Mouse (Mus musculus) layer of hippocampus, adult 2 months (tissue): ENCODE data around the gene Pla2g4e. TPM values are rescaled to one million over a fixed set of nuclear protein-coding genes. Genes with fewer than 3 reads are reported as not detected.
A peak's percentile ranks its signal among the peaks of the same experiment; 100 is the strongest.
"Not testable (repeated sequence)": the region's sequence is repeated elsewhere in the genome, so short reads cannot be mapped to it uniquely, and the experiment has no call there.

ENCODE experiments used
- DNase-seq, 2 experiments: peaks; one replicate each; pipeline ENCODE4 v3.0.0; 2022; ENCODE audit warnings: low spot score in 2 of 2
- H3K27ac ChIP-seq: fragments of 200-600 bp; 2 replicates; pipeline ENCODE4 v1.8.1; 2022
- H3K4me3 ChIP-seq: fragments of 200-600 bp; 2 replicates; pipeline ENCODE4 v1.8.1; 2022; ENCODE audit warnings: mild to moderate bottlenecking
- CTCF ChIP-seq: fragments of 200-600 bp; conservative IDR thresholded peaks from 2 replicates; pipeline ENCODE4 v1.8.1; 2022; ENCODE audit warnings: antibody characterized with exemption, mild to moderate bottlenecking, moderate library complexity
- total RNA-seq, 2 experiments: library from RNA; stranded (reverse); gene quantifications; 2 replicates each; pipeline ENCODE4 v1.2.3; 2021

The Pla2g4e gene
- total RNA-seq, 2 experiments from 2014 or later: 11.9 to 12.1 TPM

- Histone ChIP-seq H3K27ac (no peak overlapping the region), H3K4me3 (no peak overlapping the region)
- no peak for TF ChIP-seq CTCF
- no peak for DNase-seq
Measured at GRCm38 (mm10) chr2:120264858-120265257, 19.7 kb upstream of the Pla2g4e start.

GRCm38 (mm10) chr2:120262876-120263275 is 17.7 kb upstream of the Pla2g4e start:
- H3K27ac ChIP-seq: peak overlapping the region; percentile 51; the same call in 1 of the 2 replicates
- H3K4me3 ChIP-seq: no peak overlapping the region
- TF ChIP-seq CTCF: no peak
- no peak for DNase-seq

GRCm38 (mm10) chr2:120261346-120261745 is 16.2 kb upstream of the Pla2g4e start:
- TF ChIP-seq CTCF: no peak
- H3K4me3 ChIP-seq: no peak overlapping the region
- no peak for DNase-seq
- no peak overlapping the region for H3K27ac ChIP-seq

- no peak for TF ChIP-seq CTCF
- no peak for DNase-seq
- Histone ChIP-seq H3K27ac (no peak overlapping the region), H3K4me3 (no peak overlapping the region)
Measured at GRCm38 (mm10) chr2:120256259-120256658, 11.1 kb upstream of the Pla2g4e start.

GRCm38 (mm10) chr2:120252644-120253043 is 7.5 kb upstream of the Pla2g4e start:
- no peak overlapping the region for H3K4me3 ChIP-seq
- no peak overlapping the region for H3K27ac ChIP-seq
- DNase-seq: no peak
- no peak for TF ChIP-seq CTCF

- H3K27ac ChIP-seq: peak overlapping the region; percentile 88
- TF ChIP-seq CTCF: peak; percentile 68
- H3K4me3 ChIP-seq: peak overlapping the region; percentile 55
- DNase-seq: no peak
Measured at GRCm38 (mm10) chr2:120245421-120246016, 384 bp upstream of the Pla2g4e start.

- TF ChIP-seq CTCF: no peak
- DNase-seq: no peak
- H3K4me3 ChIP-seq: peak overlapping the region; percentile 55
- H3K27ac ChIP-seq: peak overlapping the region; percentile 88; the same call in 1 of the 2 replicates
Measured at GRCm38 (mm10) chr2:120243995-120244394, 1.1 kb downstream of the Pla2g4e start.

- Histone ChIP-seq H3K27ac (peak overlapping the region; percentile 88), H3K4me3 (peak overlapping the region; percentile 55)
- DNase-seq: no peak
- TF ChIP-seq CTCF: no peak
Measured at GRCm38 (mm10) chr2:120242791-120243467, 2.2 kb downstream of the Pla2g4e start.

- not testable (repeated sequence) for H3K27ac ChIP-seq, H3K4me3 ChIP-seq, DNase-seq
Measured at GRCm38 (mm10) chr2:120238733-120239132, 6.4 kb downstream of the Pla2g4e start.

GRCm38 (mm10) chr2:120237784-120238183 is 7.4 kb downstream of the Pla2g4e start:
- Histone ChIP-seq H3K4me3 (no peak overlapping the region), H3K27ac (no peak overlapping the region)
- TF ChIP-seq CTCF: no peak
- DNase-seq: no peak

GRCm38 (mm10) chr2:120235947-120236640 is 9.0 kb downstream of the Pla2g4e start:
- Histone ChIP-seq H3K4me3 (no peak overlapping the region), H3K27ac (no peak overlapping the region)
- DNase-seq: no peak
- TF ChIP-seq CTCF: no peak

GRCm38 (mm10) chr2:120235381-120235780 is 9.8 kb downstream of the Pla2g4e start:
- DNase-seq: no peak
- no peak for TF ChIP-seq CTCF
- H3K4me3 ChIP-seq: no peak overlapping the region
- no peak overlapping the region for H3K27ac ChIP-seq

GRCm38 (mm10) chr2:120231642-120232041 is 13.5 kb downstream of the Pla2g4e start:
- H3K4me3 ChIP-seq: no peak overlapping the region
- H3K27ac ChIP-seq: no peak overlapping the region
- TF ChIP-seq CTCF: no peak
- no peak for DNase-seq

- TF ChIP-seq CTCF: no peak
- DNase-seq: no peak
Measured at GRCm38 (mm10) chr2:120214600-120214999, 30.5 kb downstream of the Pla2g4e start.

More at GRCm38 (mm10) chr2:120214600-120214999, 30.5 kb downstream of the Pla2g4e start:
- H3K4me3 ChIP-seq: no peak overlapping the region
- no peak overlapping the region for H3K27ac ChIP-seq
